21 mouse cellular contexts compared by ENCODE assay signal in the genomic region with DNA sequence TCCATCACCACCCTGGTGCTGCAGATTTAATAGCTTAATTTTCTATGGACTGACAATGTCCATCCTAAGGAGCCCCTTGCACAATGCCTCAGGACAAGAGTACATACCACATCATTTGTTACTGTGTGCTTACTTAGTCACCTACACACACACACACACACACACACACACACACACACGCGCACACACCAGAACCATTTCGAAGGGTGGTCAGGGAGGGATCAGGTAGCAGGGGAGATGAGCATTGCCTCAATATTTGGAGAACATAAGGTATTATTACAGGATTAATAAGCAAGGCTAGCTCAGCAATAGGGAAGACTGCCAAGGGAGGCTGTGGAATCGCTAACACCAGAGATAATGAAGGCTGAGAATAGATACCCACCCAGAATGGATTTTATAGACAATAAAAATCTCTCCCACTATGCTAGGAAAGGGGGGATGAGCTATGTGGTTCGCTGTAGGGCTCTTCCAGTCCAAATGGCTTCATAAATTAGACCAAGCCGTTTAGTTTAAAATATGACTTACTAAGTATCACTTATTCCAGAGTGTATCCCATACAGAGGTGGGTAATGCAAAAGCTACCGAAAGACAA.
"Had no signal": no experiment of that assay in that cellular context is flagged by ENCODE, and none has a peak within 500 bp of the region (broad histone marks: within the 10 kb centered on the region; RNA-seq: fewer than 3 reads in every experiment).

No protein-coding gene starts in this region.

- H3K9ac ChIP-seq: limb, embryonic 13.5 days; liver, embryonic 12.5 days; liver, embryonic 15.5 days; lung, embryonic 15.5 days; stomach, embryonic 15.5 days had no signal

- H3K36me3 ChIP-seq: liver, embryonic 12.5 days; liver, embryonic 15.5 days; midbrain, embryonic 10.5 days; stomach, embryonic 15.5 days had no signal

- DNase-seq: kidney, postnatal 25 days; layer of hippocampus, adult 9-11 months; liver; lung, adult 18-20 months; lung, postnatal 10 days; lung, postnatal 36 days; midbrain, embryonic 14.5 days; retina, postnatal 1 day; right cerebral cortex, postnatal 25 days; spleen, adult 18-20 months; thymus, postnatal 25 days had no signal

- H3K4me3 ChIP-seq: layer of hippocampus, adult 2 months; limb, embryonic 10.5 days; limb, embryonic 13.5 days; liver, embryonic 12.5 days; liver, embryonic 15.5 days; lung, embryonic 15.5 days; megakaryocyte, embryonic 14.5 days; midbrain, embryonic 10.5 days; stomach, embryonic 15.5 days had no signal

- H3K4me1 ChIP-seq: liver, embryonic 12.5 days; liver, embryonic 15.5 days; megakaryocyte, embryonic 14.5 days; midbrain, embryonic 10.5 days; stomach, embryonic 15.5 days had no signal

- ATAC-seq: liver, embryonic 12.5 days had no signal

- H3K9me3 ChIP-seq: limb, embryonic 10.5 days; limb, embryonic 13.5 days; liver, embryonic 12.5 days; liver, embryonic 15.5 days; lung, embryonic 15.5 days; midbrain, embryonic 10.5 days; stomach, embryonic 15.5 days had no signal

- H3K27me3 ChIP-seq: limb, embryonic 13.5 days; liver, embryonic 12.5 days; liver, embryonic 15.5 days; lung, embryonic 15.5 days; megakaryocyte, embryonic 14.5 days; stomach, embryonic 15.5 days had no signal

- H3K27ac ChIP-seq: kidney, postnatal 0 days; layer of hippocampus, adult 2 months; limb, embryonic 10.5 days; limb, embryonic 13.5 days; liver, embryonic 12.5 days; liver, embryonic 15.5 days; lung, embryonic 15.5 days; midbrain, embryonic 10.5 days; stomach, embryonic 15.5 days had no signal

- H3K4me2 ChIP-seq: limb, embryonic 13.5 days; liver, embryonic 12.5 days; liver, embryonic 15.5 days; lung, embryonic 15.5 days; stomach, embryonic 15.5 days had no signal
